Mouse (Mus musculus) left cerebral cortex, postnatal 25 days (tissue): ENCODE results near the gene Ugt2b38. TPM values are rescaled to one million over a fixed set of nuclear protein-coding genes. Genes with fewer than 3 reads are reported as not detected.
"Not testable (repeated sequence)": the region's sequence is repeated elsewhere in the genome, so short reads cannot be mapped to it uniquely, and the experiment has no call there.

ENCODE experiments used
- DNase-seq, 2 experiments: peaks; one replicate each; pipeline ENCODE4 v3.0.0; 2022; ENCODE audit warnings: low spot score in 2 of 2, mixed read lengths in 1 of 2
- intact Hi-C: fragments of 180-260 bp; cut with DNase I; formaldehyde crosslinking; loops from one replicate; pipeline ENCODE4 v1.15.1; 2025
- total RNA-seq, 2 experiments: library from RNA; stranded (reverse); gene quantifications; 2 replicates each; pipeline ENCODE4 v1.2.3; 2021

Ugt2b38 gene
- not detected for total RNA-seq

- DNase-seq, intact Hi-C loops: not testable (repeated sequence)
Measured at GRCm38 (mm10) chr5:87424041-87424440, at the start of gene Ugt2b38. Ugt2b38 (minus strand) TSS chr5:87424203.

GRCm38 (mm10) chr5:87458810-87459209, 34.8 kb upstream of the Ugt2b38 start:
- no peak for DNase-seq
- intact Hi-C loops: no loop called here

GRCm38 (mm10) chr5:87457701-87458100, 33.7 kb upstream of the Ugt2b38 start:
- DNase-seq: no peak
- intact Hi-C loops: no loop called here

GRCm38 (mm10) chr5:87456216-87456850, 32.3 kb upstream of the Ugt2b38 start:
- no peak for DNase-seq
- intact Hi-C loops: no loop called here

- intact Hi-C loops: no loop called here
- no peak for DNase-seq
Measured at GRCm38 (mm10) chr5:87455519-87455918, 31.5 kb upstream of the Ugt2b38 start.

GRCm38 (mm10) chr5:87452514-87452913, 28.5 kb upstream of the Ugt2b38 start:
- intact Hi-C loops: not testable (repeated sequence)

GRCm38 (mm10) chr5:87436264-87436663, 12.3 kb upstream of the Ugt2b38 start:
- intact Hi-C loops: loop anchor here (1.0 to 5.0 kb wide), 2 partner anchors 550 to 584 kb away; no protein-coding TSS in a partner anchor
- DNase-seq: peak; percentile 20 to 30

More at GRCm38 (mm10) chr5:87452514-87452913, 28.5 kb upstream of the Ugt2b38 start:
- DNase-seq: not testable (repeated sequence)

GRCm38 (mm10) chr5:87425676-87426075, 1.7 kb upstream of the Ugt2b38 start:
- no peak for DNase-seq
- intact Hi-C loops: no loop called here

DNA sequence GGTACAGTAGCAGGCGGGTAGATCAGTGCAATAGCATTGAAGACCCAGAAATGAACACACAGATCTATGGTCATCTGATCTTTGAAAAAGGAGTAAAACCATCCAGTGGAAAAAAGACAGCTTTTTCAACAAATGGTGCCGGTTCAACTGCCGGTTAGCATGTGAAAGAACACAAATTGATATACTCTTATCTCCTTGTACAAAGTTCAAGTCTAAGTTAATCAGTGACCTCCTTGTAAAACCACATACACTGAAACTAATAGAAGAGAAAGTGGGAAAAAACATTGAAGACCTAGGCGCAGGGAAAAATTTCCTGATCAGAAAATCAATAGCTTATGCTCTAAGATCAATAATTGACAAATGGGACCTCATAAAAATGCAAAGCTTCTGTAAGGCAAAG, 27.0 kb downstream of the Ugt2b38 start:
- no peak for DNase-seq
- intact Hi-C loops: no loop called here

DNA sequence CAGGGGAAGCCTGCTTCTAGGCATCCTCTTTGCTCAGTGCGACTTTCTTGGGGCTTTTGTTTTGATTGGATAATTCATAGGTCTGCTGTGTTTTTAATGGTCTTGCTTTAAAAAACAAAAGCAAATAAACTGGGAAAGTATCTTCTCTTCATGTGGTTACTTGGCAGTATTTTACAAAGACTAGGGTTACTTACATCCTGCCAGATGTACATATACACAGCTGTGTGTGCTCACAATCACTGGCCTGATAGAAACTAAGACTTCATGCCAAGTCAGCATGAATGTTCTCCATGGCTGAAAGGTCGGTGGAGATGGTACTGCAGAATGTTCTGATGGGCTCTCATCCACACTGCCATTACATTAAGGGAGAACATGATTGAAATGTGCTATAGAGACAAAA, 33.2 kb downstream of the Ugt2b38 start:
- no peak for DNase-seq
- intact Hi-C loops: no loop called here

DNA sequence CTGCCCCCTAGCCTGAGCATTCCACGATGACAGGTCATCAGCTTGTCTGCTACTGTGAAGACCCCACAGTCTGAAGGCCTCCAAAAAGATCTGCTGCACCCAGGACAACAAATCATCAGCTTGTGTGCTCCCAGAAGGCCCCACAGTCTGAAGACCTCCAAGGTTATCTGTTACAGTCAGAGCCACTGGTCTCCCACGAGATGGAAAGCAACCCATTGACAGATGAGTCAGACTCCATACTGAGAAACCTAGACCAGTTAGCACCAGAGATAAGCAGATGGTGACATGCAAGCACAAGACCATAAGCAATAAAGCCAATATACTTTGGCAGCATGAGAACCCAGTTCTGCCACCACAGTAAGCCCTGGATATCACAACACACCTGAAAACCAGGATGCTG, 43.8 kb downstream of the Ugt2b38 start:
- no peak for DNase-seq
- intact Hi-C loops: no loop called here

DNA sequence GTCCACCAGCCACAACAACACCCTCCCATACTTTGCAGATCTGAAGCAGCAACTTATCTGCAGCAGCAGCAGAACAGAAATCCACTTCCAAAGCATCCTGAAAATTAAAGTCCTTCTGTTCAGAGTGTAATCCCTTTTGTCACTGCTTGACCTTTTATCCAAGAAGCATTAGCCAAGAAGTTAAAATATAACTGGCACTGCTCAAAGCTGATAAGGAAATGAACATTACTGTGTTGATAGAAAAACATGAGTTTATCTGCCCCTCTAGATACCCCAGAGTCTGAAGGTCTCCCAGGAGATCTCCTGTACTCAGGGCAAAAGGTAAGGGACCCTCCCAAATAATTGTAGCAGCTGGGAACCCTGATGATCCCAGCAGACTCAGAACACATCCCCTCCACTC, 44.2 kb downstream of the Ugt2b38 start:
- DNase-seq: no peak
- intact Hi-C loops: no loop called here

GRCm38 (mm10) chr5:87375874-87376383, 48.1 kb downstream of the Ugt2b38 start:
- intact Hi-C loops: no loop called here
- no peak for DNase-seq

DNA sequence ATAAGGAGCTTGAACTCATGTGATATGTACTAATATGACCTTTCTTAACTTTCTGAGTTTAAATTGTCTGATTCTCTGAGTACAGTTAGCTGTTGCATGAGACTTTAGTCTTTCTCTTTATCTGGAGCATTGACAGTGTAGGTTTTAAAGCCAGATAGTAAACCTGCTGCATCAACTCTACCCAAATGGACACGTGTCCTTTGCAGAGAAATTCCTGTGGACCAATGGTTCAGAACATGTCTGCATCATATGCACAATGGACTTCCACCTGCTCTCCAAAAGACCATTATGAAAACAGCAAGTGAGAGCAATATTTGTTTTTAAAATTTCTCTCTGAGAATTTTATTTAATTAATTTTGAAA, 50.5 kb downstream of the Ugt2b38 start:
- intact Hi-C loops: no loop called here
- no peak for DNase-seq

DNA sequence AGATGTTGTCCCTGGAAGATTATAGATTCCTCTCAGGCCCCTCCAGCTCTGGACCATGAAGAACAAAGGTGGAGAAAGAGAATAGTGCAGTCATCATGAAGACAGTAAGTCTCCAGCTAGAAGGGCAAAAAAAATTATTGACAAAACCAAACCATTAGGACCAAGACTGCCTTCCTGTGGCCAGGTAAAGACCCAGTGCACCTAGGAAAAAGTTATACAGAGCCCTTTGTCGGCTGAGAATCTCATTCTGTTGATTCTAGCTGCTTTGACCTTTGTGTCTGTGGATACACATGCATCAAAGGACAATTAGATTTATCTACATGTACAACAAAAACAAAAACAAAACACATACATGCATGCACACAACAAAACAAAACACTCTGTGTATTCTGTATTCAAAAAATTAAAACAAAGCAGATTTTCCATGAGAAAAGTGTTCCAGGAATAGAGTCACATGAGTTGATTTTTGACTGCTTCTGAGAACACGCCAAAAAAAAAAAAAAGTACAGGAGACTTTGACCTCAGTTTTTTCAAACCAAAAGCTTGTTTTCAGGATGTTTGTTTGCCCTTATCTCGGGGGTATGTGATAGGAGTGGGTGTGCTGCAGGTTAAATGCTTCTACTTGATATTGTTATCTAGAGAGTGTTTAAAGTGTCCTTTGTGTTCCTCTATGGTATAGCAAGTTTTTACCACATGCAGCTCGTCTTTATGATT, 51.1 kb downstream of the Ugt2b38 start:
- intact Hi-C loops, DNase-seq: not testable (repeated sequence)

Other genes with a start within 250 kb of the Ugt2b38 start
- not detected for gene Ugt2b37, start 169.4 kb downstream of the Ugt2b38 start, total RNA-seq
- gene Ugt2a3, start 87.0 kb downstream of the Ugt2b38 start, total RNA-seq: not detected
- gene Ugt2a2, start 58.1 kb upstream of the Ugt2b38 start, total RNA-seq: not detected
- gene Gm43638, start 62.6 kb upstream of the Ugt2b38 start, total RNA-seq: not detected
- not detected for gene Ugt2a1, start 66.7 kb upstream of the Ugt2b38 start, total RNA-seq
- gene Sult1b1, start 114.0 kb upstream of the Ugt2b38 start, total RNA-seq: not detected
- gene Sult1d1, start 144.8 kb upstream of the Ugt2b38 start, total RNA-seq: not detected
- gene Sult1e1, start 167.4 kb upstream of the Ugt2b38 start, total RNA-seq: not detected
- gene Csn1s1, start 242.0 kb upstream of the Ugt2b38 start, total RNA-seq: not detected